Mouse (Mus musculus) embryonic facial prominence, embryonic 13.5 days (tissue): ENCODE data around the gene Actr3b. TPM values are rescaled to one million over a fixed set of nuclear protein-coding genes. Genes with fewer than 3 reads are reported as not detected.
"Not testable (repeated sequence)": the region's sequence is repeated elsewhere in the genome, so short reads cannot be mapped to it uniquely, and the experiment has no call there.

ENCODE experiments used
- ATAC-seq: fragments of 200-750 bp; cut with Nextera tagmentation; 2 replicates; pipeline ENCODE4 v1.8.0; 2017; ENCODE audit warnings: low read depth; ENCODE audit not compliant: insufficient number of reproducible peaks, insufficient read depth, low FRiP score, low TSS enrichment
- H3K27ac ChIP-seq: fragments of 300-500 bp; sonication (generic); 2 replicates; pipeline ENCODE4 v1.5.1; 2015; ENCODE audit warnings: moderate library complexity, mild to moderate bottlenecking, inconsistent platforms
- H3K27me3 ChIP-seq: fragments of 300-500 bp; sonication (generic); 2 replicates; pipeline ENCODE4 v1.6.1; 2015; ENCODE audit warnings: mild to moderate bottlenecking, inconsistent platforms
- H3K36me3 ChIP-seq: fragments of 300-500 bp; sonication (generic); 2 replicates; pipeline ENCODE4 v1.6.1; 2015; ENCODE audit warnings: mild to moderate bottlenecking, inconsistent platforms
- H3K4me1 ChIP-seq: fragments of 300-500 bp; sonication (generic); 2 replicates; pipeline ENCODE4 v1.6.1; 2015; ENCODE audit warnings: inconsistent platforms
- H3K4me2 ChIP-seq: fragments of 300-500 bp; sonication (generic); 2 replicates; pipeline ENCODE4 v1.6.1; 2015; ENCODE audit warnings: moderate library complexity, mild to moderate bottlenecking, inconsistent platforms
- H3K4me3 ChIP-seq: fragments of 300-500 bp; sonication (generic); 2 replicates; pipeline ENCODE4 v1.5.1; 2015; ENCODE audit warnings: mild to moderate bottlenecking, inconsistent platforms
- H3K9ac ChIP-seq: fragments of 300-500 bp; sonication (generic); 2 replicates; pipeline ENCODE4 v1.6.1; 2015; ENCODE audit warnings: mild to moderate bottlenecking, inconsistent platforms
- H3K9me3 ChIP-seq: fragments of 300-500 bp; sonication (generic); 2 replicates; pipeline ENCODE4 v1.6.1; 2016; ENCODE audit warnings: inconsistent platforms
- WGBS: fragments of 180-500 bp; shearing (Covaris S2); methylation state at CpG from one replicate; pipeline ENCODE4 v1.1.7; 2015; ENCODE audit warnings: mixed read lengths; 5-methylcytosine and 5-hydroxymethylcytosine counted together
- polyA plus RNA-seq: library from polyadenylated mRNA; unstranded; fragments of >200 nt; fragmentation: Nextera tagmentation; extraction: Ambion mirVana; gene quantifications from 2 replicates; pipeline ENCODE4 v1.2.1, GENCODE M21; 2015

The Actr3b gene
- polyA plus RNA-seq, 1 experiment from 2014 or later = 4.7 TPM

DNA sequence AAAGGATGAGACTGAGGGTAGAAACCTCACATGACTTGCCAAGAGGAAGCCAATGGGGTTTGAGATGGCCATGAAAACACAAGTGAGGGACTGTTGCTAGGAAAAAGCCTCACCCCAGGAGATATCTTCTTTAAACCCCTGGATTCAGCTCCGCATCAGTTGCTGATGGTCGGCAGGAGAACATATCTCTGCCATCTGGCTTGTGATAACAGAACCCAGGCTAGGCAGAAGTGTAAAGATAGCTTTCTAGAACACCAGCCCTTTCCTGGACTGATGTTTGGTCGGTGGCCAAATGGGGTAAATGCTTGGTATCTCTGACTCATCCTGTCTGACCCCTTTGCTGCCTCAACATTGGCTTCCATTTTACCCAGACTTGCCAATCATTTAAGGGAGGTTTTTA lies 106.4 kb downstream of the Actr3b start:
- H3K4me1 ChIP-seq = no peaks in the 10 kb centered on the region
- H3K36me3 ChIP-seq = no peaks in the 10 kb centered on the region
- WGBS = 80% methylated on average over 3 of the region's 3 CpGs
- no peak overlapping the region for H3K4me3 ChIP-seq
- no peak overlapping the region for H3K27ac ChIP-seq
- H3K9ac ChIP-seq = no peak overlapping the region
- H3K4me2 ChIP-seq = no peak overlapping the region
- H3K9me3 ChIP-seq = no peaks in the 10 kb centered on the region
- H3K27me3 ChIP-seq = no peaks in the 10 kb centered on the region
- no peak for ATAC-seq

DNA sequence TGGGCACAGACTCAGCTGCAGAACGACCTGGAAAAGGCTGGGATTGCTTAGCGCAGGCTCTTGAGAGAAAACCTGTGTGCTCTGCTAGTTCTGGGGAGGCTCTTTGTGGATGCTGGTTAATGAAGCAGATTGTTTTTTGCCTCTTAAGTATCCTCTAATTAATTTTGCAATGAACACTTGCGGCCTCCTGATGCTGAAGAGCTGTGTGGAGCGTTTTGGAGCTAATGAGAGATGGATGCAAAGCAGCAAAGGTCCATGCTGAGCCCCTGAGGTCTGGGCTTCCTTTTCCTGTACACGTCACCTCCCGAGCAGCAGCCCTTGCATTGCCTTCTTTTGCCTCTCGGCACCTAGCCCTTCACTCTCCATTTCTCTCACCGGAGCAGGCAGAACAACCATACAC lies 110.1 kb downstream of the Actr3b start:
- 0 out of 2 replicates have a peak overlapping the region, but pooled peaks have one; percentile 32 for H3K9ac ChIP-seq
- H3K27ac ChIP-seq = no peak overlapping the region
- H3K4me3 ChIP-seq = no peak overlapping the region
- ATAC-seq = no peak
- H3K4me2 ChIP-seq = no peak overlapping the region
- no peaks in the 10 kb centered on the region for H3K4me1 ChIP-seq
- H3K9me3 ChIP-seq = no peaks in the 10 kb centered on the region
- no peaks in the 10 kb centered on the region for H3K36me3 ChIP-seq
- no peaks in the 10 kb centered on the region for H3K27me3 ChIP-seq
- WGBS = 67% methylated on average over 8 of the region's 8 CpGs

DNA sequence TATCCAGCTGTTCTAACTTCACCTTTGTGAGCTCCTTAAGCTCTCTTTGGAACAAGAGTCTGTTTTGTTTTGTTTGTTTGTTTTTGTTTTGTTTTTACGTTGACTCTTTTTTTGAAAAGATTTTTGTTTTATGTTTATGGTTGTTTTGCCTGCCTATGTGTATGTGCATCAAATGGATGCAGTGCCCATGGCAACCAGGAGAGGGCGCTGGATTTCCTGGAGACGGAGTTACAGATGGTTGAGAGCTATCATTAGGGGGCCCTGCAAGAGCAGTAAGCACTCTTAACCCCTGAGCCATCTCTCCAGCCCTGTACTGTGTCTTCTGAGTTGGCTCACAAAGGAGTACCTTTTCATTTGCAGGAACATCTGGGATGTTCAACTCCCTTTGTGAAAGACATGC lies 110.8 kb downstream of the Actr3b start:
- H3K36me3 ChIP-seq = no peaks in the 10 kb centered on the region
- H3K9me3 ChIP-seq = no peaks in the 10 kb centered on the region
- no peak overlapping the region for H3K9ac ChIP-seq
- H3K4me2 ChIP-seq = no peak overlapping the region
- H3K4me1 ChIP-seq = no peaks in the 10 kb centered on the region
- H3K27me3 ChIP-seq = no peaks in the 10 kb centered on the region
- no peak for ATAC-seq
- 52% methylated on average over 3 of the region's 3 CpGs for WGBS
- H3K27ac ChIP-seq = no peak overlapping the region
- no peak overlapping the region for H3K4me3 ChIP-seq

DNA sequence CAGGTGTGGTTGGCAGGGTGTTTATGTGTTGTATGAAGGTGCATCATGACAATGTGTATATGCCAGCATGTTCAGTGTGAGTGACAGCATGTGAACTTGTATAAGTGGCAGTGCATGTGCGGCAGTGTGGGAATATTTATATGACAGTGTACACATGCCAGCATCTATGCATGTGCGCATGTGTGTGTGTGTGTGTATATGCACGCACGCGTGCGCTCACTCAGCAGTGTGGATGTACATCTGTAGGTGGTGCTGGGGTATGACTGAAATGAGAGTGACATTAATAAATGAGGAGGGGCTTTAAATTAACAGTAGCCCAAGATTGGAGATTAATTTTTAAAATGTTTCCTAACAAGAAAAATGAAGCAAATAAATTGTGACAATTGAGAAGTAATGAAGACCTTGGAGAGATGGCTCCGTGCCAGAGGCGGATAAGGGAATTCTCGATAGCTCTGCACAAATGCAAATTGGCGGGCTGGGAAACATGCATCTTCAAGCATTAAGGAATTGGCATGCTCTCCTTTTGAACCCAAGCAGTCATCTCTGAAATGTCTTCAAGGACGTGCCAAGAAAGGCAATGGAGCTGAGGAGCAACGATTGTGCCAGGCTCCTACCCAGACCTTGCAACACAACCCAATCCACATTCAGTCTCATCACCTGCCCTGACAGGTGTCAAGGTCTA lies 111.7 kb downstream of the Actr3b start:
- no peaks in the 10 kb centered on the region for H3K36me3 ChIP-seq
- H3K9me3 ChIP-seq = no peaks in the 10 kb centered on the region
- no peak overlapping the region for H3K4me3 ChIP-seq
- H3K4me1 ChIP-seq = no peaks in the 10 kb centered on the region
- no peak overlapping the region for H3K27ac ChIP-seq
- no peaks in the 10 kb centered on the region for H3K27me3 ChIP-seq
- ATAC-seq = no peak
- H3K9ac ChIP-seq = no peak overlapping the region
- WGBS = 85% methylated on average over 12 of the region's 12 CpGs
- no peak overlapping the region for H3K4me2 ChIP-seq

DNA sequence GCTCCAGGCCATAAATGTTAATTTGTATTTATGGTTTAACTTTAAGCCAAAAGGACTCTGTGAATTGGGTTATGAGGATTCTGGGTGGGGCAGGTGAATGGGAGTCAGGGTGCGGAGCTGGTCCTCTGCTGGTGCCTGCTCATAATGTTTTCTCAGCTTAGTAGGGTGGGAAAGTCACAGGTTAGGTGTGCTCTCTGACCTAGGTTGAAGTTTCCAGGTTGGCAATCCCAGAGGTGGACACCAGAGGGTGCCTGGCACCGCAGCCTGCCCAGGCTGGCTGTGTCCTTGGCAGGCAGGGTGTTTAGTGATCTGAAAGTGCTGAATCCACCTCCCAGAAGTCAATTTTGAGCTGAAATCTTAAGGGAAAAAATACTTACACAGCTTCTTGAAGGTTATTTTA lies 113.2 kb downstream of the Actr3b start:
- WGBS = 70% methylated on average over 2 of the region's 2 CpGs
- Histone ChIP-seq H3K9me3 (no peaks in the 10 kb centered on the region), H3K4me1 (no peaks in the 10 kb centered on the region), H3K27me3 (no peaks in the 10 kb centered on the region), H3K36me3 (no peaks in the 10 kb centered on the region), H3K27ac (no peak overlapping the region), H3K4me2 (no peak overlapping the region), H3K4me3 (no peak overlapping the region), H3K9ac (no peak overlapping the region)
- ATAC-seq = no peak

DNA sequence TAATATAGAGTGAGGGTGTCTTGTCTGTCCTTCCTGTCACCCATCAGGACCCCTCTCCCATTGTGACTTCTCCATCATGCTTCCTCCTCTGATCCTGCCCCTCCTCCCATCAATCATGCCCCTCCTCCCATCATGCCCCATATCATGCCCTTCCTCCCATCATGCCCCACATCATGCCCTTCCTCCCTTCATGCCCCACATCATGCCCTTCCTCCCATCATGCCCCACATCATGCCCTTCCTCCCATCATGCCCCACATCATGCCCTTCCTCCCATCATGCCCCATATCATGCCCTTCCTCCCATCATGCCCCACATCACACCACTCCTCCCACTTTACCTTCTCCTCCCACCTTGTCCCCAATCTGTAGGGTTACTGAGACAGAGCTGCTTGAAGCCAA lies 116.1 kb downstream of the Actr3b start:
- not testable (repeated sequence) for H3K4me1 ChIP-seq, H3K9me3 ChIP-seq, H3K36me3 ChIP-seq, H3K27ac ChIP-seq, H3K4me3 ChIP-seq, H3K27me3 ChIP-seq, H3K4me2 ChIP-seq, ATAC-seq, H3K9ac ChIP-seq

DNA sequence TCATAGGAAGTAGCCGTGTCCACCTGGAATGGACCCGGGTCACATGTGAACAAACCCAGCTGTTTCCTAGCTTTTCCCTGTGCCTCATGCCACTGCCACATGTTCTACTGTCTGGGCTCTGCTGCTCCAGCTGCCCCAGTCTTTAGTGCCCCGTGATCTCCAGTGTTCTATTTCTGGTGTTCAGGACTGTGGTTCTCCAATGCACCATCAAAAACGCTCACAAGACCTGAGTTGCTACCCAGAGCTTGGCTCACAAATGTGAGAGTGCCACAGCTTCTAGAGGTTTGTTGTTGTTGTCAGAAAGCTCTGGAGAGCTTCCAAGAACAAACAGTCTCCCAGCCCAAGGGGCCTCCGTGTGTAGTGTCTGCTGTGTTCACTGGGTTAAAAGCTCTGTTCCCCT lies 117.5 kb downstream of the Actr3b start:
- Histone ChIP-seq H3K9ac (no peak overlapping the region), H3K4me3 (no peak overlapping the region), H3K27me3 (no peaks in the 10 kb centered on the region), H3K36me3 (no peaks in the 10 kb centered on the region), H3K4me2 (no peak overlapping the region), H3K4me1 (no peaks in the 10 kb centered on the region), H3K9me3 (no peaks in the 10 kb centered on the region), H3K27ac (no peak overlapping the region)
- WGBS = 72% methylated on average over 5 of the region's 5 CpGs
- no peak for ATAC-seq

DNA sequence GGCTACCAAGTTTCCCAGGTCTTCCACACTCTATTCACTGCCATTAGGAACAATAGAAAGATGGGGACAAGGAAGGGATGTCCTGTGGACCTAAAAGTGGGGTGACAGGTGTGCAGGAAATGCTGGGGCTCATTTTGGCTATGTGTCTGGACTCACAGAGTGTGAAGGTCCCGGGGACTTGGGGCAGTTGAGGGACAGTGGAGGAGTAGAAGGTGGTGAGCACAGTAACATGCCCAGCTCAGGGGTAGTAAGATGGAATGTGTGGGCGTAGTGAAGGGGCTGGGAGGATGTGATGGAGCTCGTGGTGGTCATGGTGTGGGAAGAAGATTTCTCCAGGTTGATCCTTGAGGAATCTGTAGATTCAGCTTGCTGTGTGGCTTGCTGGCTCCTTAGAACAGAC lies 118.2 kb downstream of the Actr3b start:
- no peak overlapping the region for H3K27ac ChIP-seq
- H3K4me1 ChIP-seq = no peaks in the 10 kb centered on the region
- H3K27me3 ChIP-seq = no peaks in the 10 kb centered on the region
- H3K4me2 ChIP-seq = no peak overlapping the region
- 78% methylated on average over 3 of the region's 3 CpGs for WGBS
- no peaks in the 10 kb centered on the region for H3K9me3 ChIP-seq
- no peak overlapping the region for H3K4me3 ChIP-seq
- H3K9ac ChIP-seq = no peak overlapping the region
- no peak for ATAC-seq
- H3K36me3 ChIP-seq = no peaks in the 10 kb centered on the region

DNA sequence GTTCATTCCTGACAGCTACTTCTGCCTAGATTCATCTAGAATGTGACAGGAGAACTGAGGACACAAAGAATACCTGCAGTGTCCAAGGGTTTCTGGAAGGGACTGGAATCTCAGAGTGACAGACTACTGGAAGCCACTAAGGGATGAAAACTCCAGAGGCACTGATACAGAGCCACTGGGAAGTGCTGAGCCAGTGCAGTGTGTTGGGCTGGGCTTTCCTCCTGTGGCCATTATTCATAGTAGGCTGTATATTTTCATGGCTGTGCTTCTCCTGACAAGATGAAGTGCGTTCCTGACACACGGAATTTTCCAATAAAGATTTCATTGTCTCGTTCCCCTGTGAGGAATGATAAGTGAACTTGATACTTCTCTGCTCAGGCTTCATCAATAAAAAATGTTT lies 126.9 kb downstream of the Actr3b start:
- Histone ChIP-seq H3K4me1 (no peaks in the 10 kb centered on the region), H3K27me3 (no peaks in the 10 kb centered on the region), H3K36me3 (no peaks in the 10 kb centered on the region), H3K4me2 (no peak overlapping the region), H3K27ac (no peak overlapping the region), H3K9me3 (0 out of 2 replicates have a peak, but pooled peaks cover 8% of the 10 kb centered on the region), H3K4me3 (no peak overlapping the region), H3K9ac (no peak overlapping the region)
- 72% methylated on average over 3 of the region's 3 CpGs for WGBS
- no peak for ATAC-seq

DNA sequence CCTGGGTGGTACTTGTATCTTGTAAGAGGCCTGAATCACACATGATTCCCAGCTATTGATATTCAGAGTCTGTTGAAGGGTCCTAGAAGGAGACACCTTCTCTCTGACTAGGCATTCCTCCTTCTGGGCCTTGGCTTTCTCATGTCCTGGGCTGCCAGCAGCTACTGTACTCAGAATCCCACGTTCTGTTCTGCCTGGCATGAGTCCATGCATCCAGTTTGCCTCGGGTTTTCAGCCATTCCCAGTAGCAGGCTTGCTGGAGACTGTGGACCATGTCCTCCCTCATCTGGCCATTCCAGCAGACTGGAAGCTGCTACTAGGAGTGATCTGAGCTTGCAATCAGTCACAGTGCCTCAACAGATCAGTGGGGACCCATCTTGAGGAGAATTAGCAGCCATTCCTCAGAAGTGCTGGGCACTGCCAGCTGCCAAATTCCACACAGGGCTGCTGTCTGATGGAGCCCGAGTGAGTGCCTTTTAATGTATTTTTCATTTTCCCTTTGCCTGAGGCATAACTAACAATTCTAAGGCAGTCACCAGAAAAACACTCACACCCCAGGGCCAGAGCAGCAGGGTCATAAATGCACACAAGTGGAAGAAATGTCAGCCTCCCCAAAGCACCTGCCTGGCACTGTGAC lies 130.1 kb downstream of the Actr3b start:
- Histone ChIP-seq H3K27me3 (no peaks in the 10 kb centered on the region), H3K4me1 (no peaks in the 10 kb centered on the region), H3K36me3 (no peaks in the 10 kb centered on the region), H3K9ac (no peak overlapping the region), H3K9me3 (0 out of 2 replicates have a peak, but pooled peaks cover 8% of the 10 kb centered on the region), H3K27ac (no peak overlapping the region), H3K4me2 (no peak overlapping the region), H3K4me3 (no peak overlapping the region)
- WGBS = 52% methylated on average over 3 of the region's 3 CpGs
- ATAC-seq = no peak

DNA sequence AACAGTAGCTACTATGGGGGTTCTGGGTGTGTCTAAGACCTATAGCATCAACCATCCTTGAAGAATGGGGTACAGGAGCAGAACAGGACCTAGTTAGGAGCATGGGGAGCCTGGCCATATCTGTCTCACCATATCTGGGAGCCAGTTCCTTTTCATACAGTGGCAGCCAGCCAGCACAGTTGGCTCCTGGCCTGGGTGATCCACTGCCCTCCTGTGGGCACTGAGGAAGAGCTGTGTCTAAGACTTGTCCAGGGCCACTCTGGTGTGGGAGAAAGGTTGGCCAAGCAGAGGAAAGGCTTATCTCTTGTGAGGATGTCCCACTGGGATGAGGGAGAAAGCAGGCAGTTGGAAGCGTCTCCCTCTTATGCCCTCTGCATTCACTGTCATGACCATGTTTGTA lies 131.5 kb downstream of the Actr3b start:
- H3K4me2 ChIP-seq = no peak overlapping the region
- no peak overlapping the region for H3K4me3 ChIP-seq
- ATAC-seq = no peak
- H3K27me3 ChIP-seq = no peaks in the 10 kb centered on the region
- no peak overlapping the region for H3K27ac ChIP-seq
- H3K9ac ChIP-seq = no peak overlapping the region
- H3K36me3 ChIP-seq = no peaks in the 10 kb centered on the region
- no peaks in the 10 kb centered on the region for H3K4me1 ChIP-seq
- H3K9me3 ChIP-seq = no peaks in the 10 kb centered on the region
- WGBS = 82% methylated on average over 1 of the region's 1 CpGs
